Mouse (Mus musculus) mouse trophoblast stem cell (cell line): ENCODE measurements around the gene Ap5s1.

Source experiments
- in situ Hi-C, 2 experiments: fragments of 300-500 bp; cut with MseI, MboI; formaldehyde crosslinking; loops; 2 replicates in 1 of 2; 3 replicates in 1 of 2; pipeline ENCODE4 v1.15.1; 2025

Gene Ap5s1

DNA sequence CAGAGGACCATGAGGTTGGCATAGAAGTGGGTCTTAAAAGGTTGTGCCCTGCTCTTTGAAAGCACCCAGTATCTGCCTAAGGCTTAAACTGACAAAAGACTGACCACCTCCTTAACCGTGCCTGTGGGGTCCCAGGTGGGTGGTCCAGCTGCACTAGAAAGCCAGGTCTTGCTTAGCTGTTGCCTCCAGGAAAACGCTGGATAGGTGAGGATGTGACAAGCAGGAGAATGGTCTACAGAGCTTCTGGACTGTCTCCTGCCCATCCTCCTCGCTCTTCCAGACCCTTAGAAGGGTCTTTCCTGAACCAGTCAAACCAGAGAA lies 19.3 kb upstream of the Ap5s1 start:
- in situ Hi-C loops, result no loop called here

GRCm38 (mm10) chr2:131188311-131188710 lies 18.6 kb upstream of the Ap5s1 start:
- in situ Hi-C loops, result no loop called here

GRCm38 (mm10) chr2:131189521-131190309 lies 17.2 kb upstream of the Ap5s1 start:
- in situ Hi-C loops, result no loop called here

DNA sequence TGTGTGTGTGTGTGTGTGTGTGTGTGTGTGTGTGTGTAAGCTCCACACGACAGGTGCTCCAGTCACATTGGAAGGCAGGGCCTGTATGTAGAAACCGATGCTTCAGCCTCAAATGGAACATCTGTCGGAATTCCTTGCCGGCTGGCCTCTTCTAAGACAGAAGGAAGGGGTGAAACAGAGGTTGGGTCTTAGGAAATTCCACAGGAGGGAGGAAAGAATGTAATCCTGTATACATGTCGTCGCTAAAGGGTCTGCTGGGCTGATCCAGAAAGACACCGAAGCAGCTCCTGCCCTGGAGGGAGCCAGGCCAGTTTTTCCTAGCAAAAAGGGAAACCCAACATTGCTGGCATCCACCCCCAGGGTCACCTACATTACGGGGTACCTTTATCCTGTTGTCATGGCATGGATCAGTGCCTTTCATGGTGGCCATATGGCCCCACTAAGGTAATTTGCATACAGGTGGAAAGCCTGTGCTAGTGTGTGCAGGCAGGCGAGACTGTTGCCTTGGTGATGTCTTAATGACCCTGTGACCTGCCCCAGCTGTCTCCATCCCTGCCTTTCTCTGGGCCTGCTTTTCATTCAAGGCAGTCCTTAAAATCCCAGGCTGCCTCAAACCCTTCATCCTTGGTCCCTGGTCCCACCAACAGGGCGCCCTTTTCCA lies 16.4 kb upstream of the Ap5s1 start:
- in situ Hi-C loops, result no loop called here

DNA sequence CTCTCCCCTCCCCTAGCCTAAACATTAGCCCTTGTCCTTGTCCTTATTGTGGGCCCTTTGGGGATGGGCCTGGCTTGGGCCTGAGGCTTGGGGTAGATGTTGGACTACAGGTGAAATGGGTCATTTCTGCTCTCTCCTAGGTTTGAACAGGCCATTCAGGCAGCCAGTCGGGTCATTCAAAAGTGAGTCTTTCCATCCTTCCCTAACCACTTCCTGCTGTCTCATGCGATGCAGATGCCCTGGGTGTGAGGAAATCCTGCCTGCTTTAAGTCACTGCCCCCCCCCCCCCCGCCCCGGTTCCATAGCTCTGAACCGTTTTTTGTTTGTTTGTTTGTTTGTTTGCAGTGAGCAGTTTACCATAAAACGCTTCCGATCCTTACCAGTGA lies 15.9 kb upstream of the Ap5s1 start:
- in situ Hi-C loops, result no loop called here

DNA sequence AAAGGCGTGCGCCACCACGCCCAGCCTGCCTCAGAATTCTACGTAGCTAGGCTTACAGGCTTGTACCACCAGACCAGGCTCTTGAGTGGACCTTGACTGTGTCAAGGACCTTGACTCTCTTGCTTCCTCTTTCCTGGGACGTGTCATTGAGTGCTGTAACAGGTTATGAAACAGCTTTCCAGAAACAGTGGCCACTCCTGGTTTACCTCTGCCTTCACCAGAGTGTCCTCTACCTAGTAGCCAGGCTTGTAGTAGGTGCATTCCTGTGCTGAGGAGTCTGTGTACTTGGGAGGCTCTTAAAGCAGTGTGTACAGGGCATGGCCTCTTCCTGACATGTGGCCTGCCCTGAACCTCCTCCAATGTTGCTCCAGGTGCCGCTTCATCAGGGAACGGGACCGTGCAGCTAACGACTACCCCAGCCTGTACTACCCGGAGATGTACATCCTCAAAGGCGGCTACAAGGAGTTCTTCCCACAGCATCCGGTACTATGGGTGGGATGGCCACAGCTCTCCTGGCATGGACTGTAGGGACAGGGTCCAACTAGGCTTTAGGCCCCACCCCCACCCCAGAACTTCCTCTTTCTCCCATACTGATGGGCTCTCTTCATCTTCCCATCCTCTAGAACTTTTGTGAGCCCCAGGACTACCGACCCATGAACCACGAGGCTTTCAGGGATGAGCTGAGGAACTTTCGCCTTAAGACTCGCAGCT lies 10.1 kb upstream of the Ap5s1 start:
- in situ Hi-C loops, result no loop called here

GRCm38 (mm10) chr2:131200710-131201109 lies 6.2 kb upstream of the Ap5s1 start:
- in situ Hi-C loops, result no loop called here

DNA sequence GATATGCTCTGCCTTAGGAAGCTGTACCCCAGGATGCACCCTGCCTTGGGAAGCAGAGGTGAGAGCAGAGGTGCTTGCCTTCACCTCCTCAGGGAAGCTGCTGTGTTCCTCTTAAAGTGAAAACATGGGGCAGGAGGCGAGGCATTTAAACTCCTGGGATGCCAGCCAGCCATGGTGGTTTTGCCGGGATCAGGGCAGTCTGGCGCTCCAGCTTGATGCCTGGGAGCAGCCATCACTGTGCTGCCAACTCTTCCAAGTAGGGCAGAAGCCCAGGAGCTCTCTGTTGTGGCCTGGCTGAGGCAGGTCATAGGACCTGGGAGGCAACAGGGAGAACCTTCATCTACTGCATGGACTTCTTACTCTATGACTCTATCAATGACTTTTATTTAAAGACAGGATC lies 5.6 kb upstream of the Ap5s1 start:
- in situ Hi-C loops, result no loop called here

DNA sequence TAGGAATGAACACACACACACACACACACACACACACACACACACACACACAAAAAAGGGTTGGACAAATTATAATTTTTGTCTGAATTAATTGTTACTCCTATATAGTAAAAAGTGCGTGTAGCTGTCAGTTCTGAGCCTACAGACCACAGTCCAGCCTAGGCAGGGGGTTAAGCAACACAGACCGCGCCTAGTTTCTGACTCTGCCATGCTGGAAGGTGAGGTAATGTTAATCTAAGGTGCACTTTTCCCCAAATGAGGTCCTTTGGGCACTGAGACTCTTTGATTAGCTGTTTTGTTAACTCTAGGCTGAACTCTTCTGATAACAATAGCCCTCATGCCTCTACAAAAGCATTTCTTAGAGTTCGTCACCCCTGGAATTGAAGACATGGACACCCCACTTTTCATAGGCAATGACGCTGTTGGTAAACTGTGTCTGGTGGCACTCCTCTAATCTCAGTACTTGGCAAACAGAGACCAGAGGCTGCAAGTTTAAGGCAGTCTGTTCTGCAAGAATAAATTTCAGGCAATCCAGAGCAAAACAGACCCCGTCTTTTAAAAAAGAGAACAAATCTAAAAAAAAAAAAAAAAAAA lies 3.0 kb upstream of the Ap5s1 start:
- in situ Hi-C loops, result no loop called here

DNA sequence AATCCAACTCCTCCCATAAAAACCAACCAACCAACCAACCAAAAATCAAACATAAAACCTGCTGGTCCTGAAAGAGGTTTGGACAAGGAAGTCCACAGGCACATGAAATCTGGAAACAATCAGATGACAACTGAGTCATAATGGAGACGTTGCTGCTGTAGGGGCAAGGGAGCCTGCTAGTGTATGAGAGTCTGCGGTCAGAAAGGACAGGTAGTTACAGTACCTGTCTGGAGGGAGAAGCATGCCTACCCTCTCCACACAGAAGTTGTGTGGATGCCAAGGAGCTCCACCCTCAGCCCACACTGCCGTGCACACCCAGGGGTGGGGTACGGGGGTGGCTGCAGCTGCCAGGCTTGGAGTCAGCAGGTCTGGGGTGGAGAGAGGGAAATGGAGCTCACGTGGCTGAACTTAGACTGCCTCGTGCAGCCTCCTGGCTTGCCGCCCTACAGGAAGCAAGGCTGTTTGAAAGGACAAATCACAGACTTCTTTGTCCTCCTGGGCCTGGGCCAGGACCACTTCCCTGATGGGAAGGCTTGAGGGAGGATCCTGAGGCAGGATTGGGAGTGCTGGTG lies 2.4 kb upstream of the Ap5s1 start:
- in situ Hi-C loops, result no loop called here

DNA sequence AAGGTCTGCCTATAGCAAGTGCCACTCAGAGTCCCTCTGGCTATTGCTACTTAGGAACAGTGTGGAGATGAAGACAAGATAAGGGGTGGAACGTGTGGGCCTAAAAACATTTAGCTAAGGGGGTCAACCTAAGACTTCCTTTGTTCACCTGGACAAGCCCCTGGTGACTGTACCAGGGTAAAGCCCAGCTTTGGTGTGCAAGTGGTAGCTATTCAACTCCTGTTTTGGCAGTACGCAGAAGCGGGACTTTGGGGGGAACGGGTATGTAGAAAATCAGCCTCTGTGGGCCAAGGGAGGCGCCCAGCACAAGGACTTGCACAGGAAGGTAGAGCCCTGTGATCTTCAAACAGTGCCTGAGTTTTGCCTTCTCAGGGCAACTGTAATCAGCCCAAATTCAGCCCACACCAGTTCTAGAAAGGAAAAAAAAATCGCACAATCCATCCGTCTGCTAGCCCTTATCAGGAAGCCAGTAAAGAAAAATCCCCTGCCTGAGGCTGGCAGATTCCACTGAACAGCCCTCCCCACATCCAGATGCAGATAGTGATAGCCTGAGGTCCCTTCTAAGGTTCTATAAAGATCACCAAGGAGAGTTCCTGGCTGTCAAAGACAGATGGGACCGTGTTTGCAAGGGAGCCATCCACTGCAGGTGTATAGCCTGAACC lies 1.2 kb upstream of the Ap5s1 start:
- in situ Hi-C loops, result no loop called here

GRCm38 (mm10) chr2:131208356-131208755 lies 1.5 kb downstream of the Ap5s1 start:
- in situ Hi-C loops, result no loop called here

DNA sequence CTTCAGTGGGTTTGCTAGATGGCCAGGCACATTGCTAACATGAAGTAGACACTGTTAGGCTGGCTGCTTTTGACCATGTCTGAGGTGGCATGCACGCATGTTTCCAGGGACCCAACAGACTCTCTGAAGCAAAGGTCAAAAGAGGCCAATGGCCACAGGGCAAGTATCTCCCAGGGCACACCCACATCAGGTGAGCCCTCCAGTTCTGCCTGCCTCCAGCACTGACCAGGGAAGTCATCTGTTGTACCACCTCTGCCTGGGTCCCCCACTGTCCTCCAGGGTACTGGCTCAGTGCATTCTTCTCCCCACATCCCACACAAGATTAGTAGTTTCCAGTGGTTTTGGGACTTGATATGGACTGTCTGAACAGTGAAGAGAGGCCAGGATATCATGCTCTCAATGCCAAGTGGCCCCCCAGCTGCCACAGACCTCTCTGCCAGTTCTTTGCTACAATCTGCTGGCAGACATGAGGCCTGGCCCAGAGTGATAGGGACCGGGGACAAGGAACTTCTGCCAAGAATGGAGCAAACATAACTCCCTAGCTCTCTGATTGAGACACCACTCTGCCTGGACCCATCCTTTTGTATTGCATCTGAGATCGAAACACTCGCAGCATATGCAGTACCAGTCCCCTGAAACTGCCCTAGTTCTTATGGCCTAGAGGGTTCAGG lies 2.4 kb downstream of the Ap5s1 start:
- in situ Hi-C loops, result no loop called here

- in situ Hi-C loops, result no loop called here
Measured at GRCm38 (mm10) chr2:131209969-131210792, 3.3 kb downstream of the Ap5s1 start.

DNA sequence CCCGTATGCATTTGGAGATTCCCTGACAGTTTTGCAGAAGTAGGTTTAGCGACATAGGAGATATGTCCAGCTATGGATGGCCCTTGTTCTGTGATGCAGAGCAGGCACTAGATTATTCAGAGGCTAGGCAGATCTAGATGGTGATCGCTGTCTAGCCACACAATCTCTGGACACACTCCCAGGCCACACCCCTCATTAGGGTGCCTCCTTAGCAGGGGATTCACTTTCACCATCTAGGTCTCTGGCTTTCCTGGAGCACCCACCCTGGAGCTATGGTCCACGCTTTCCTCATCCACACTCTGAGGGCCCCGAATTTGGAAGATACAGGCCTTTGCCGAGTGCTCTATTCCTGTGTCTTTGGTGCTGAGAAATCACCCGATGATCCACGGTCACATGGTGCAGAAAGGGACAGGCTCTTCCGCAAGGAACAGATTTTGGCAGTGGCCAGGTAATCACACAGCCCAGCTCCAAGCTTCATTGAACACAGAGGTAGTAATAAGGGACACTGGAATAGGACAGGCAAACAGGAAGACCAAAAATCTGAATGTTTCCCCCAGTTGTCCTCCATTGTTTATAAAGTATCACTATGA lies 4.2 kb downstream of the Ap5s1 start:
- in situ Hi-C loops, result no loop called here

DNA sequence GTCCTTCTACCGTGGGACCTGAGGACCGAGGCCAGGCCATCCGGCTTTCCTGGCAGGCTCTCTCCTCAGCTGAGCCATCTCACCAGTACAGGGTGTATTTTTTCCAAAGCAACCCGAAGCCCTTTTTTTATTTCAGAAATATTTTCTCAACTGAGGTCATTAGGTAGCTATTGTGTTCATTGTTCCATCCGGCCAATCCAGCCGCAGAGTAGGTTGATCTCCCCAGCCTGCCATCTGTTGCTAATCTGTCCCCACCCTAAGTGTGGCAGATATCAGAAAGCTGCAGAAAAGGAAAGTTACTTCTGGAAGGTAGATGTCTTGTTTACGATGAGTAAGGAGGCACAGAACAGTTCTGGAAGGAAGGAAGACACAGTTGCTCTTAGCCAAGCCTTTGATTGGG lies 6.9 kb downstream of the Ap5s1 start:
- in situ Hi-C loops, result no loop called here

DNA sequence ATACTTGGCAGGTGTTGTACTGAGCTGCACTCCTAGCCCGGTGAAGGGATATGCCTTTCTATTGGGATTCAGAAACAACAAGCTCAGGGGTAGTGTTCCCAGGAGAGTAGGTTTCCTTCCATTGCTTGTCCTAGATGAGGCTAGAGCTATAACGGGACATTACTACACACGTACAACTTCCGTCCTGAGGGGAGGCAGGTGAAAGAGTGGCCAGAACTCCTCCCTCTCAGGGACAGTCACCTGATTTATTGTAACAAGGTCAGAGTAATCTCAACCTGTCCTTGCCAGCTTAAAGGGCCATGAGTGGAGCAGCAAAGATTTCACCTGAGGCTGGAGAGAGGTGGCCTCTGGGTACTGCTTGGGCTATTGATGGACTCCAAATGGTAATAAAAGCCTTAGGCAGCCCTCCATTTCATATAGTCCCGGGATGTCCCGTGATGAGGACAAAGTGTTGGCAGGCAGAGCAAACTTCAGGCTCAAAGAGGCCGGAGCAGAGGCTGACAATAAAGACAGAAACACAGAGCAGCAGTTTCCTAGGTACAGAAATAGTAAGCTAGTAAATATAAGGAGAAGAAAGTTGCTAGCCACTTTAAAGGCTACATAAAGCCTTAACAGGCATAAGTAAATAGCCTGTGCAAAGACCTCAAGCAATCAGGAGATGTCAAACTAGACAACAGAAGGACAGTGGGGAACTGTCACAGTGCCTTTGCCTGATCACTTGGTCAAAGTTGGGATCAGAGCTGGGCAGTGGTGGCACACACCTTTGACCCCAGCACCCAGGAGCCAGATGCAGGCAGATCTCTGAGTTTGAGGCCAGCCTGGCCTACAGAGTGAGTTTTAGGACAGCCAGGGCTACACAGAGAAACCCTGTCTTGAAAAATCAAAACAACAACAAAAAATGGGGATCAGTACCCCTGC lies 9.3 kb downstream of the Ap5s1 start:
- in situ Hi-C loops, result no loop called here

GRCm38 (mm10) chr2:131220030-131220429 lies 13.2 kb downstream of the Ap5s1 start:
- in situ Hi-C loops, result no loop called here
